Mouse (Mus musculus) hindbrain, embryonic 12.5 days (tissue): ENCODE data around the gene Senp7. TPM values are rescaled to one million over a fixed set of nuclear protein-coding genes. Genes with fewer than 3 reads are reported as not detected.
"Not testable (repeated sequence)": the region's sequence is repeated elsewhere in the genome, so short reads cannot be mapped to it uniquely, and the experiment has no call there.

ENCODE experiments used
- ATAC-seq: fragments of 200-750 bp; cut with Nextera tagmentation; 2 replicates; pipeline ENCODE4 v1.8.0; 2017; ENCODE audit warnings: moderate TSS enrichment; ENCODE audit not compliant: low FRiP score
- H3K27ac ChIP-seq: fragments of 300-500 bp; sonication (generic); 2 replicates; pipeline ENCODE4 v1.5.1; 2016; ENCODE audit warnings: mild to moderate bottlenecking
- H3K27me3 ChIP-seq: fragments of 300-500 bp; sonication (generic); 2 replicates; pipeline ENCODE4 v1.6.1; 2016; ENCODE audit warnings: mild to moderate bottlenecking
- H3K36me3 ChIP-seq: fragments of 300-500 bp; sonication (generic); 2 replicates; pipeline ENCODE4 v1.6.1; 2016; ENCODE audit warnings: mild to moderate bottlenecking
- H3K4me1 ChIP-seq: fragments of 300-500 bp; sonication (generic); 2 replicates; pipeline ENCODE4 v1.6.1; 2016
- H3K4me2 ChIP-seq: fragments of 300-500 bp; sonication (generic); replicated peaks from 2 replicates; pipeline ENCODE4 v1.6.1; 2016; ENCODE audit warnings: mild to moderate bottlenecking
- H3K4me3 ChIP-seq: fragments of 300-500 bp; sonication (generic); 2 replicates; pipeline ENCODE4 v1.5.1; 2016; ENCODE audit warnings: mild to moderate bottlenecking
- H3K9ac ChIP-seq: fragments of 300-500 bp; sonication (generic); 2 replicates; pipeline ENCODE4 v1.6.1; 2016; ENCODE audit warnings: mild to moderate bottlenecking, moderate library complexity
- H3K9me3 ChIP-seq: fragments of 300-500 bp; sonication (generic); replicated peaks from 2 replicates; pipeline ENCODE4 v1.6.1; 2016; ENCODE audit warnings: mild to moderate bottlenecking
- WGBS: fragments of 180-500 bp; shearing (Covaris S2); methylation state at CpG from one replicate; pipeline ENCODE4 v1.1.7; 2016; 5-methylcytosine and 5-hydroxymethylcytosine counted together
- polyA plus RNA-seq: library from polyadenylated mRNA; unstranded; fragments of >200 nt; fragmentation: Nextera tagmentation; extraction: Ambion mirVana; gene quantifications from 2 replicates; pipeline ENCODE4 v1.2.1, GENCODE M21; 2016

The Senp7 gene
- polyA plus RNA-seq, 1 experiment from 2014 or later: 54.5 TPM

- no peak for ATAC-seq
- H3K4me1 ChIP-seq: no peaks in the 10 kb centered on the region
- no peak overlapping the region for H3K4me2 ChIP-seq
- H3K27me3 ChIP-seq: no peaks in the 10 kb centered on the region
- H3K9me3 ChIP-seq: peaks cover 3% of the 10 kb centered on the region; the same call in 1 of the 2 replicates
- WGBS: 90% methylated on average over 5 of the region's 5 CpGs
- H3K9ac ChIP-seq: no peak overlapping the region
- no peak overlapping the region for H3K4me3 ChIP-seq
- H3K36me3 ChIP-seq: peaks cover 36% of the 10 kb centered on the region
- H3K27ac ChIP-seq: no peak overlapping the region
Measured at GRCm38 (mm10) chr16:56116155-56116554, 68.0 kb downstream of the Senp7 start.

GRCm38 (mm10) chr16:56117327-56118180, 69.4 kb downstream of the Senp7 start:
- Histone ChIP-seq H3K4me2 (no peak overlapping the region), H3K36me3 (peaks cover 27% of the 10 kb centered on the region), H3K27ac (no peak overlapping the region), H3K27me3 (no peaks in the 10 kb centered on the region), H3K4me3 (no peak overlapping the region), H3K9me3 (peaks cover 3% of the 10 kb centered on the region; the same call in 1 of the 2 replicates), H3K9ac (no peak overlapping the region), H3K4me1 (no peaks in the 10 kb centered on the region)
- no peak for ATAC-seq
- 85% methylated on average over 10 of the region's 10 CpGs for WGBS

- no peaks in the 10 kb centered on the region for H3K27me3 ChIP-seq
- no peak overlapping the region for H3K4me2 ChIP-seq
- no peak overlapping the region for H3K9ac ChIP-seq
- no peak overlapping the region for H3K4me3 ChIP-seq
- peaks cover 27% of the 10 kb centered on the region for H3K36me3 ChIP-seq
- no peak for ATAC-seq
- 90% methylated on average over 5 of the region's 5 CpGs for WGBS
- no peaks in the 10 kb centered on the region for H3K9me3 ChIP-seq
- H3K4me1 ChIP-seq: no peaks in the 10 kb centered on the region
- H3K27ac ChIP-seq: no peak overlapping the region
Measured at GRCm38 (mm10) chr16:56122517-56122916, 74.4 kb downstream of the Senp7 start.

GRCm38 (mm10) chr16:56124045-56124444, 75.9 kb downstream of the Senp7 start:
- H3K4me2 ChIP-seq: no peak overlapping the region
- H3K4me3 ChIP-seq: no peak overlapping the region
- 87% methylated on average over 3 of the region's 3 CpGs for WGBS
- H3K27ac ChIP-seq: no peak overlapping the region
- no peaks in the 10 kb centered on the region for H3K9me3 ChIP-seq
- no peaks in the 10 kb centered on the region for H3K27me3 ChIP-seq
- ATAC-seq: no peak
- H3K36me3 ChIP-seq: peaks cover 35% of the 10 kb centered on the region
- no peaks in the 10 kb centered on the region for H3K4me1 ChIP-seq
- no peak overlapping the region for H3K9ac ChIP-seq

GRCm38 (mm10) chr16:56131666-56132065, 83.5 kb downstream of the Senp7 start:
- Histone ChIP-seq H3K36me3 (peaks cover 22% of the 10 kb centered on the region), H3K4me2 (no peak overlapping the region), H3K4me3 (no peak overlapping the region), H3K27me3 (no peaks in the 10 kb centered on the region), H3K4me1 (no peaks in the 10 kb centered on the region), H3K9ac (no peak overlapping the region), H3K27ac (no peak overlapping the region), H3K9me3 (no peaks in the 10 kb centered on the region)
- 35% methylated on average over 3 of the region's 3 CpGs for WGBS
- ATAC-seq: no peak

- no peaks in the 10 kb centered on the region for H3K27me3 ChIP-seq
- no peaks in the 10 kb centered on the region for H3K4me1 ChIP-seq
- no peak overlapping the region for H3K9ac ChIP-seq
- H3K4me3 ChIP-seq: no peak overlapping the region
- peaks cover 12% of the 10 kb centered on the region for H3K36me3 ChIP-seq
- 58% methylated on average over 4 of the region's 4 CpGs for WGBS
- H3K9me3 ChIP-seq: no peaks in the 10 kb centered on the region
- ATAC-seq: no peak
- no peak overlapping the region for H3K27ac ChIP-seq
- H3K4me2 ChIP-seq: no peak overlapping the region
Measured at GRCm38 (mm10) chr16:56134149-56134548, 86.0 kb downstream of the Senp7 start.

GRCm38 (mm10) chr16:56137672-56138071, 89.5 kb downstream of the Senp7 start:
- not testable (repeated sequence) for H3K9me3 ChIP-seq, H3K4me2 ChIP-seq, H3K27me3 ChIP-seq, ATAC-seq, H3K9ac ChIP-seq, H3K27ac ChIP-seq, H3K4me1 ChIP-seq, H3K4me3 ChIP-seq
- H3K36me3 ChIP-seq: peaks cover 17% of the 10 kb centered on the region
- WGBS: 100% methylated on average over 5 of the region's 5 CpGs

- no peak overlapping the region for H3K9ac ChIP-seq
Measured at GRCm38 (mm10) chr16:56139921-56140320, 91.8 kb downstream of the Senp7 start.

GRCm38 (mm10) chr16:56144876-56145555, 96.9 kb downstream of the Senp7 start:
- Histone ChIP-seq H3K4me2 (no peak overlapping the region), H3K4me3 (no peak overlapping the region), H3K27me3 (no peaks in the 10 kb centered on the region), H3K9ac (no peak overlapping the region), H3K27ac (no peak overlapping the region), H3K36me3 (peaks cover 9% of the 10 kb centered on the region), H3K4me1 (no peaks in the 10 kb centered on the region), H3K9me3 (no peaks in the 10 kb centered on the region)
- no peak for ATAC-seq
- 96% methylated on average over 17 of the region's 17 CpGs for WGBS

More at GRCm38 (mm10) chr16:56139921-56140320, 91.8 kb downstream of the Senp7 start:
- Histone ChIP-seq H3K4me3 (no peak overlapping the region), H3K4me1 (no peaks in the 10 kb centered on the region), H3K27me3 (no peaks in the 10 kb centered on the region), H3K27ac (no peak overlapping the region), H3K4me2 (no peak overlapping the region), H3K36me3 (peaks cover 17% of the 10 kb centered on the region), H3K9me3 (no peaks in the 10 kb centered on the region)
- WGBS: 90% methylated on average over 3 of the region's 3 CpGs
- no peak for ATAC-seq

- 28% methylated on average over 2 of the region's 2 CpGs for WGBS
- H3K9ac ChIP-seq: no peak overlapping the region
- H3K4me1 ChIP-seq: no peaks in the 10 kb centered on the region
- H3K27me3 ChIP-seq: no peaks in the 10 kb centered on the region
- no peak for ATAC-seq
- no peak overlapping the region for H3K27ac ChIP-seq
- H3K36me3 ChIP-seq: no peaks in the 10 kb centered on the region; the same call in 1 of the 2 replicates
- no peak overlapping the region for H3K4me3 ChIP-seq
- H3K4me2 ChIP-seq: no peak overlapping the region
- H3K9me3 ChIP-seq: no peaks in the 10 kb centered on the region
Measured at GRCm38 (mm10) chr16:56147679-56148078, 99.5 kb downstream of the Senp7 start.

- ATAC-seq: no peak
- Histone ChIP-seq H3K4me2 (no peak overlapping the region), H3K27ac (no peak overlapping the region), H3K36me3 (peaks cover 20% of the 10 kb centered on the region), H3K9me3 (no peaks in the 10 kb centered on the region), H3K4me1 (no peaks in the 10 kb centered on the region), H3K4me3 (no peak overlapping the region), H3K27me3 (no peaks in the 10 kb centered on the region), H3K9ac (no peak overlapping the region)
- 90% methylated on average over 7 of the region's 7 CpGs for WGBS
Measured at GRCm38 (mm10) chr16:56163466-56163865, 115.3 kb downstream of the Senp7 start.

- Histone ChIP-seq H3K27ac (no peak overlapping the region), H3K4me2 (no peak overlapping the region), H3K4me1 (no peaks in the 10 kb centered on the region), H3K27me3 (no peaks in the 10 kb centered on the region), H3K4me3 (no peak overlapping the region), H3K36me3 (peaks cover 31% of the 10 kb centered on the region), H3K9me3 (no peaks in the 10 kb centered on the region), H3K9ac (no peak overlapping the region)
- no peak for ATAC-seq
Measured at GRCm38 (mm10) chr16:56170247-56170646, 122.1 kb downstream of the Senp7 start.
